ENCODE assay signal across 22 mouse cellular contexts in genomic region chr13:24231746-24232483, GRCm38 (mm10). TPM values are rescaled to one million over a fixed set of nuclear protein-coding genes. Genes with fewer than 3 reads are reported as not detected.
A peak's percentile ranks its signal among the peaks of the same experiment; 100 is the strongest.
DNase-seq lines count a peak whose midpoint lies in the region; ATAC-seq and TF ChIP-seq lines count a peak whose summit lies in the region.
"Had no signal": no experiment of that assay in that cellular context is flagged by ENCODE, and none has a peak within 500 bp of the region (broad histone marks: within the 10 kb centered on the region; RNA-seq: fewer than 3 reads in every experiment).

No protein-coding gene starts in this region.

- peaks cover 8% of the 10 kb centered on the region for H3K4me1 ChIP-seq in forebrain, embryonic 16.5 days (replicated peaks; ENCODE audit: control insufficient read depth, insufficient read depth, low read length)
- H3K4me1 ChIP-seq in forebrain, embryonic 10.5 days, result peaks cover 4% of the 10 kb centered on the region; the same call in 1 of the 2 replicates
- 0 out of 2 replicates have a peak, but pooled peaks cover 5% of the 10 kb centered on the region for H3K4me1 ChIP-seq in hindbrain, postnatal 0 days (ENCODE audit: insufficient read depth, low read length)
- H3K4me1 ChIP-seq in hindbrain, embryonic 11.5 days (replicated peaks; ENCODE audit: control insufficient read depth, insufficient read depth, low read length), result no peaks in the 10 kb centered on the region
- no peaks in the 10 kb centered on the region for H3K4me1 ChIP-seq in limb, embryonic 10.5 days

- H3K9me3 ChIP-seq in forebrain, embryonic 16.5 days (ENCODE audit: control insufficient read depth, low read length), result no peaks in the 10 kb centered on the region
- H3K9me3 ChIP-seq in forebrain, embryonic 10.5 days, result peaks cover 7% of the 10 kb centered on the region; the same call in 1 of the 2 replicates
- no peaks in the 10 kb centered on the region for H3K9me3 ChIP-seq in hindbrain, postnatal 0 days (ENCODE audit: low read length)
- H3K9me3 ChIP-seq in hindbrain, embryonic 11.5 days (ENCODE audit: control insufficient read depth, low read length), result no peaks in the 10 kb centered on the region
- no peaks in the 10 kb centered on the region; the same call in 1 of the 2 replicates for H3K9me3 ChIP-seq in limb, embryonic 10.5 days (replicated peaks)
- H3K9me3 ChIP-seq: kidney, embryonic 15.5 days; limb, embryonic 15.5 days; midbrain, embryonic 12.5 days had no signal

- 76% methylated on average over 10 of the region's 10 CpGs for WGBS in forebrain, embryonic 16.5 days
- 92% methylated on average over 10 of the region's 10 CpGs for WGBS in forebrain, embryonic 10.5 days
- 73% methylated on average over 10 of the region's 10 CpGs for WGBS in hindbrain, postnatal 0 days
- WGBS in hindbrain, embryonic 11.5 days, result 94% methylated on average over 10 of the region's 10 CpGs
- WGBS in limb, embryonic 10.5 days, result 93% methylated on average over 10 of the region's 10 CpGs

- no peak overlapping the region for H3K27ac ChIP-seq in forebrain, embryonic 16.5 days (ENCODE audit: low read length)
- no peak overlapping the region for H3K27ac ChIP-seq in forebrain, embryonic 10.5 days
- H3K27ac ChIP-seq in hindbrain, postnatal 0 days, result peak overlapping the region; percentile 20; the same call in 1 of the 2 replicates
- H3K27ac ChIP-seq in hindbrain, embryonic 11.5 days (ENCODE audit: low read depth, low read length), result no peak overlapping the region
- 0 out of 2 replicates have a peak overlapping the region, but pooled peaks have one; percentile 19 for H3K27ac ChIP-seq in limb, embryonic 10.5 days
- H3K27ac ChIP-seq: kidney, embryonic 15.5 days; limb, embryonic 15.5 days; liver, embryonic 14.5 days; midbrain, embryonic 12.5 days; stomach, postnatal 0 days had no signal

- H3K27me3 ChIP-seq in forebrain, embryonic 16.5 days (replicated peaks; ENCODE audit: control insufficient read depth, insufficient read depth, low read length), result no peaks in the 10 kb centered on the region
- H3K27me3 ChIP-seq in forebrain, embryonic 10.5 days (ENCODE audit: poor library complexity, severe bottlenecking), result no peaks in the 10 kb centered on the region
- no peaks in the 10 kb centered on the region for H3K27me3 ChIP-seq in hindbrain, postnatal 0 days (ENCODE audit: insufficient read depth, low read length)
- no peaks in the 10 kb centered on the region for H3K27me3 ChIP-seq in hindbrain, embryonic 11.5 days (ENCODE audit: control insufficient read depth, insufficient read depth, low read length)
- no peaks in the 10 kb centered on the region for H3K27me3 ChIP-seq in limb, embryonic 10.5 days (ENCODE audit: low read depth, poor library complexity, severe bottlenecking)
- H3K27me3 ChIP-seq: kidney, embryonic 15.5 days; limb, embryonic 15.5 days; midbrain, embryonic 12.5 days had no signal

- H3K4me2 ChIP-seq in forebrain, embryonic 16.5 days (ENCODE audit: low read length), result no peak overlapping the region
- no peak overlapping the region for H3K4me2 ChIP-seq in hindbrain, postnatal 0 days (ENCODE audit: low read depth, low read length)
- H3K4me2 ChIP-seq in hindbrain, embryonic 11.5 days (replicated peaks; ENCODE audit: low read depth, low read length), result no peak overlapping the region
- H3K4me2 ChIP-seq: kidney, embryonic 15.5 days; limb, embryonic 15.5 days; lung, embryonic 14.5 days; midbrain, embryonic 12.5 days had no signal

- ATAC-seq in cerebellum, adult (ENCODE audit: insufficient number of reproducible peaks, low FRiP score, low TSS enrichment), result peak; percentile 60
- peak; percentile 50; the same call in 1 of the 2 replicates for ATAC-seq in forebrain, embryonic 16.5 days
- no peak for ATAC-seq in hindbrain, postnatal 0 days
- ATAC-seq in hindbrain, embryonic 11.5 days (ENCODE audit: low FRiP score), result no peak
- ATAC-seq: activated CD4-positive, CD25-positive, alpha-beta regulatory T cell, adult 4 months had no signal

- TF ChIP-seq CTCF in hindbrain, postnatal 0 days (IDR thresholded peaks at IDR 0.05; ENCODE audit: low read depth), result no peak

- no peaks in the 10 kb centered on the region for H3K36me3 ChIP-seq in forebrain, embryonic 16.5 days (ENCODE audit: control insufficient read depth, insufficient read depth)
- no peaks in the 10 kb centered on the region for H3K36me3 ChIP-seq in forebrain, embryonic 10.5 days (replicated peaks)
- H3K36me3 ChIP-seq in hindbrain, postnatal 0 days (ENCODE audit: insufficient read depth, low read length), result no peaks in the 10 kb centered on the region
- no peaks in the 10 kb centered on the region for H3K36me3 ChIP-seq in hindbrain, embryonic 11.5 days (ENCODE audit: control insufficient read depth, insufficient read depth, low read length)
- H3K36me3 ChIP-seq in limb, embryonic 10.5 days, result no peaks in the 10 kb centered on the region
- H3K36me3 ChIP-seq: kidney, embryonic 15.5 days; limb, embryonic 15.5 days; midbrain, embryonic 12.5 days had no signal

- no peak overlapping the region for H3K4me3 ChIP-seq in forebrain, embryonic 16.5 days (replicated peaks; ENCODE audit: low read length)
- no peak overlapping the region for H3K4me3 ChIP-seq in forebrain, embryonic 10.5 days
- no peak overlapping the region for H3K4me3 ChIP-seq in hindbrain, postnatal 0 days (ENCODE audit: low read length)
- no peak overlapping the region for H3K4me3 ChIP-seq in hindbrain, embryonic 11.5 days (ENCODE audit: low read depth, low read length)
- H3K4me3 ChIP-seq in limb, embryonic 10.5 days, result no peak overlapping the region
- H3K4me3 ChIP-seq: kidney, embryonic 15.5 days; limb, embryonic 15.5 days; midbrain, embryonic 12.5 days had no signal

- no peak for DNase-seq in cerebellum, postnatal 4 days (ENCODE audit: low spot score in 2 of 2)
- no peak for DNase-seq in forebrain, embryonic 10.5 days (ENCODE audit: extremely low spot score, low spot score)
- no peak for DNase-seq in hindbrain, postnatal 0 days (ENCODE audit: low spot score)
- no peak for DNase-seq in hindbrain, embryonic 11.5 days (ENCODE audit: low spot score)
- no peak for DNase-seq in limb, embryonic 10.5 days (ENCODE audit: low spot score)
- DNase-seq in ovary, postnatal 36 days (ENCODE audit: low spot score), result no peak
- DNase-seq: adrenal gland, postnatal 10 days; gastrocnemius, postnatal 36 days; heart, postnatal 36 days; kidney, adult 11 months; kidney, postnatal 36 days; lung, embryonic 14.5 days; right cerebral cortex, postnatal 14 days; thymus, adult 2 months had no signal

- H3K9ac ChIP-seq in forebrain, embryonic 16.5 days (replicated peaks; ENCODE audit: low read depth, low read length), result no peak overlapping the region
- no peak overlapping the region for H3K9ac ChIP-seq in hindbrain, postnatal 0 days (replicated peaks; ENCODE audit: low read length)
- H3K9ac ChIP-seq in hindbrain, embryonic 11.5 days (ENCODE audit: low read depth, low read length), result no peak overlapping the region
- H3K9ac ChIP-seq: kidney, embryonic 15.5 days; limb, embryonic 15.5 days; liver, embryonic 14.5 days; lung, embryonic 14.5 days; midbrain, embryonic 12.5 days had no signal

RNA-seq across cellular contexts. Expression of gene Carmil1, which starts 48.7 kb away (rescaled TPM):
- 49.5 and 53.8 TPM in 2 replicates for polyA plus RNA-seq in forebrain, embryonic 16.5 days (2015; fragmentation: Nextera tagmentation; extraction: Ambion mirVana)
- 20.7 and 21.6 TPM in 2 replicates for polyA plus RNA-seq in forebrain, embryonic 10.5 days (2016; fragmentation: Nextera tagmentation; extraction: Ambion mirVana)
- total RNA-seq in hindbrain, postnatal 0 days (2014; rRNA removed), result 49.8 and 50.9 TPM in 2 replicates
- 39.3 and 43.4 TPM in 2 replicates for polyA plus RNA-seq in hindbrain, postnatal 0 days (2015; fragmentation: Nextera tagmentation; extraction: Ambion mirVana)
- polyA plus RNA-seq in hindbrain, embryonic 11.5 days (2014; fragmentation: Nextera tagmentation; extraction: Ambion mirVana), result 18.3 and 20.0 TPM in 2 replicates
- 23.3 and 33.1 TPM in 2 replicates for polyA plus RNA-seq in limb, embryonic 10.5 days (2016; fragmentation: Nextera tagmentation; extraction: Ambion mirVana)

Comparison
In these comparisons a context has a peak if more than half of its experiments do, and no peak if none do; other contexts are left out.
1. H3K27ac ChIP-seq: peak in hindbrain, postnatal 0 days (single experiment) and limb, embryonic 10.5 days (single experiment); none in forebrain, embryonic 16.5 days (single experiment), forebrain, embryonic 10.5 days (single experiment) and hindbrain, embryonic 11.5 days (single experiment).
2. ATAC-seq: peak in cerebellum, adult (single experiment) and forebrain, embryonic 16.5 days (single experiment); none in hindbrain, postnatal 0 days (single experiment) and hindbrain, embryonic 11.5 days (single experiment).